Mouse (Mus musculus): ENCODE measurements at regions not wholly inside any gene's neighbourhood (a gene's known extent, or its start where the extent isn't known, plus 50 kb on each side); places are given as distances from the start of the nearest gene placed in this dataset.

DNA sequence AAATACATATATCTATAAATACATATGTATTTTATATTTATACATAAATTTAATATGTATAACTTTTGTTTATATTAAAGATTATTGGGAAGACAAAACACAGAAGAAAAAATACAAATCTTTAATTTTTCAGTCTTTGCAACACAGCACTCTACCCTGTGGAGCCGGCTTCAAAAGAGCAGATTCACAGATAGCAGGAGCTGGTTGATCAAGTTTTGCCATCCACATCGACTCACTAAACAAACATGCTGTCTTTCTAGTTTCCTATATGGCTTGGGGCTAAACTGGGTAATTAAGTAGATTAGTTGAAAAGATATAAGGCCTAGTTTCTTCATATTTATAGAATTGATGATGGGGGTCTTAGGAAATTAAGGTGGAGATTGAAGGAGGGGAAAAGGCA lies 311.2 kb upstream of the Marcks start:
- no peak for DNase-seq (ENCODE audit: low spot score in 2 of 2)

DNA sequence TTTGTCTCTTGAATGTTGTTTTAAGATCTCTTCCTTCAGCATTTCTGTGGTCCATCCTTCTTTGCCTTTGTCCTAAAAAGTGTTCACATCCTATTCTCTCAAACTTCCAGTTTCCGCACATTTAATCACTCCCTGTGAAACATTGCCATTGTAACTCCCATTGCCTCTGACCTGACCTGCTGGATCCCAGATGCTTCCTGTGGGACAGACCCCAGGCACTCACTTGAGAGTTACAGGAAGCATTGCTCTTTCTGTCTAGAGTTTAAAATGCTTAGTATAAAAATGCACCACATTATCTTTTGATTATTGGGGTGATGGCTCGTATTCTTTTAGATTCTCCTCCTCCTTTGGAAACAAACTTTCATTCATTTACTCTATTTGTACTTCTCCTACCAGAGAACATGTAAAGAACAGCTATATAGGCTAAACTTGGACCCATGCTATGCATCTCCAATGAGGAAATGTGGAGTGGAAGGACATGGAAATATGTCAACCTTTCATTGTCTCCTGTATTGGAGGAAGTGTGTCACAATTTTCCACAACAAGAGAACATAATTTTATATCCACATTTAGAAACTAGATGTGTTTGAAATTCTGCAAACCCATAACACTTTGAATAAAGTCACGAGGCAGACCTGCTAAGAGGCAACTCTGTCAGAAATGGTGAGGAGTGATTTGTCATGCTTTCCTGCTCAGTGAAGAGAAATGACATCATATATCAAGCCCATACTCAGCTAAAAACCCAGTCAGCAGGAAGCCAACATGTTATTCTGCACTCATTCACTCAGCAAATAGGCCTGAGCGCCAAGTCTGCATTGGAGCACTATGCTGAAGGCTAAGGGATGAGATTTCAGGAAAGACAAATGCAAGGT lies 308.8 kb upstream of the Marcks start:
- DNase-seq (ENCODE audit: low spot score in 2 of 2), result no peak

DNA sequence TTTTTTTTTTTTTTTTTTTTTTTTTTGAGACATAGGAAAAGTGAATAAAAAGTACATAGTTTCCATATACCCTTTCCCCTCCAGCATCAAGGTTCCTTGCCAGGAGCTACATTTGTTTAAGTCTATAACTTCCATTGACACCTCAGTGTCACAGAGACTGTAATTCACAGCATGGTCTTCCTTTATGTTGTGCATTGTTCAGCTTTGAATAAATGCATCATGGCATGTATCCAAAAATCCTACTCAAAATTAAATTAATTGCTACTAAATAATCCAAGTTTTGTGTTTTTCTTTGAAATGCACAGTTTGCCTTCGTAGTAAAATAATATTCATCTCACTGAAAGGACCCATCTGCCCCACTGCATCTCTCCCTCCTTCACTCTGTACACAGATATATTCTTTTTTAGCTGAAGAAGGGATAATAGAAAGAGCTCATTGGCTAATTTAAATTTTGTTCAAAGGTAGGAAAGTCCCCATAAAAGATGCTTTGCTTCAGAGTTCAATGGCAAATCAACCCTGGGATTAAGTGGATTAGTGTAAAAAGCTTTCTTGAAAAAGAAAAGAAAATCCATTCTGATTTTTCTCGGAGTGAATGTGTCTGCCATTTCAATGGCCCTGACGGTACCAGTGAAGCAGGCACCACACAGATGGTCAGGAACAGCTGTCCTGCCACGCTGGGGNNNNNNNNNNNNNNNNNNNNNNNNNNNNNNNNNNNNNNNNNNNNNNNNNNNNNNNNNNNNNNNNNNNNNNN lies 301.3 kb upstream of the Marcks start:
- DNase-seq (ENCODE audit: low spot score in 2 of 2), result no peak

DNA sequence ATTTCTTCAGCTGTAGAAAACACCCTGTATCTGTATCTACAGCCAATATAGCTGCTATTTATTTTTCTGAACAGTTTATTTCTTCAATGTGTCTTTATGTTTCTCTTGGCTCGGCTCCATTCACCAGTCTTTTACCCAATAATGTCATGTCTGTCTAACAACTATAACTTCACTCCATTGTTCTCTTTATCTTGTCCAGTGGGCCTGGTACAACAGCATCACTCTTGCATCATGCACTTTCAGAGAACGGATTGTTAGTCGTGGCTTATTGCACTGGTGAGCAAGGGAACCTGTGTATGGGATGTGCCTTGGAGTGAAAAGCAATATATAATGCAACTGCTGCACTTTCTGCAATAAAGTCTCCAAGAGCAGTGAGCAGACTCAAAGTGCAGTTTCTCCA lies 299.6 kb upstream of the Marcks start:
- DNase-seq (ENCODE audit: low spot score in 2 of 2), result no peak

DNA sequence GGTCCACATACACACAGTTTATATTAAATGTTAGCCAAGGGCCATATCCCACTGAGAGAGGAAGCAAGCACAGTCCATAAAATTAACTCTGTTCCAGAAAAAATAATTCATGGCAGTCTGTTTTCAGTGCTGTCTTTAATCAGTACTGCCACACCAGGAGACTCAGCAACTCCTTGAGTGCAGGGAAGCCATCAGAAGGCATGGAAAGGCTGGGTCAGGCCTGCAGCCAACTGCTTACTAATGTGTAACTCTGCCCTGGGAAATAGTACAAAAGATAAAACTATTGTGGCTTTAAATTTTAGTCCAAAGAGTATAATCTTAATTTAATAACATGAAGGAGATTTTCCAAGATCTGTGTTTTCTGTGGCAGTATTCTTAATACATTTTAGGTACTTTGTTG lies 298.1 kb upstream of the Marcks start:
- no peak for DNase-seq (ENCODE audit: low spot score in 2 of 2)

DNA sequence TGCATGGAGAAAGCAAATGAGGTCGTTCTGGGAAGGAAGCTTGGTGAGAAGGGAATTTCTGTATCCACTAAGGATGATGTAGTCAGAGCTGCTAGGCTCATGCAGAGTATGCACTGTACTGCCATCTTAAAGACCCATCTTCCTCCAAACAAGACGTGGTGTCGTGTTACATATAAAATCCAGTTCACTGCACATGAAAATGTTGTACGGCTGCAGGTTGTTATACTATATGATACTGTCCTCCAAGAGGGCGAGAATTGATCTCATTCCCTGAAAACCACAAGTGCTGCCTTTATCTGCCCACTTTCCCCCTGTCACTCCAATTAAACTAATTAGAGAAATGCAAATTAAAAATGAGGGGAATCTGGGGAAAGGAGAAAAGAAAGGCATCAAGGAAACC lies 295.5 kb upstream of the Marcks start:
- DNase-seq (ENCODE audit: low spot score in 2 of 2), result no peak

DNA sequence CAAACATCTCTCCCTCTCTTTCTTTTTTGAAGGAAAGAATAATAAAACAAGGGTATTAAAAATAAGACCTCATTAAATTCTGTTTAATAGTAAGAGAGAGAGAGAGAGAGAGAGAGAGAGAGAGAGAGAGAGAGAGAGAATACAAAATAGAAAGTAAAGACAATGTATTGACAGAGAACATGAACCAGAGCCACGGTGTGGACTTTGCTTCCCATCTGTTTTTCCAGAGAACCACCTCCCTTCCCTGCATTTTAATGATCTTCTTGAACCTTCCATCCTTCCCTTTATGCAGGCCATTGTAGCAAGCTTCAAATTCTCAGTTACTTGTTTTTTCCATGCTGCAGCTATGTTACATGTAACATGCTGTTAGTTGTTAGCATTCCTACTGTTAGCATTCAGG lies 284.3 kb upstream of the Marcks start:
- no peak for DNase-seq (ENCODE audit: low spot score in 2 of 2)

DNA sequence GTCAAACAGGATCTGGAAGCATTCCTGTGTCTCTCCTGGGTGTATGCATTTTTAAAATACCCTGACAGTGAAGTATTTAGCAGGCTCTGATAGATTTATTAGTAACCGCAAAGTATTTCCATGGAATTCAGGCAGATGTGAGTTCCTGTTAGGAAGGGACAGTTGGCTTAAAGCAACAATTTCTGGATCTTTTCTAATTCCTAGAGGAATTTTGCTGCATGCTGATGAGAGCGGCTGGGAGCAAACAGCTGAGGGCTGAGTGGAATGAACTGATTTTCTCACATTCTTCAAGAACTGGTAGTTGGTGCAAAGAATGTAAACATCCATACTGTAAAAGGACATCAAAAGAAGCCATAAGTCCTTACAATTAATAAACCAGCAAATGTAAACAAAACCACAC lies 283.9 kb upstream of the Marcks start:
- DNase-seq (ENCODE audit: low spot score in 2 of 2), result no peak

DNA sequence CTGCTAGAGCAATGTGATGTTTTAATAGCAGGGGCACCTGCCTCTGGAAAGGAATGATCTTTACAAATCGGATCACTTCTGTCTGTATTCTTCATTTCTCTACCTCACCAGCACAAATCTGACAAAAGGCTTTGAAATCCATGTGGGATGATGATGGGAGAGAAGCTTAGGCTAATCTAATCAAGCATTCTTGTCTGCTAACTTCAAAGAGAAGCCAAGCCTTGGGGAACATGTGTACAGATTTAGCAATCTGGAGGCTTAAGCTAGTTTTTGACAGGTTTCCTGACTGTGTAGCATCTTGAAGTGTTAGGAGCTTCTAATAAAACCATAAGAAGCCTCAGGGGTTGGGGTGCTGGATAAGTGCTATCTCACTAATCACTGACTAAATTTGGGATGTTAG lies 277.6 kb upstream of the Marcks start:
- DNase-seq (ENCODE audit: low spot score in 2 of 2), result no peak

DNA sequence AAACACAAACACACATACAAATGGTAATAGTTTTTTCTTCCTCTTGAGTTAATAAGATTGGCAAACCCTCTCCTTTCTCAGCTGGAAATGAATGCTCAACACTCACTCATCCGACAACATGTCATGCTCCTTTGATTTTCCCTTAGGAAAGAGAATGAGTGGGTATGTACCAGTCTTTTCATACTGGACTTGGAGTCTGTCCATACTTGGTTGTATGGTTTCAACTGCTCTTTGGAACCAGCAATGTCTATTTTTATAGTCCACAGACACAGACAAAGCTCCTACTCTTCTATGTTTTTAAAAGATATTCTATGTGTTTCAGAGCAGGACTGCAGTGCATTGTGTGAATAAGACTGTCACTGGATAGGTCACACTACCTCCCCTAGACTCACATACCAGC lies 273.7 kb upstream of the Marcks start:
- no peak for DNase-seq (ENCODE audit: low spot score in 2 of 2)

DNA sequence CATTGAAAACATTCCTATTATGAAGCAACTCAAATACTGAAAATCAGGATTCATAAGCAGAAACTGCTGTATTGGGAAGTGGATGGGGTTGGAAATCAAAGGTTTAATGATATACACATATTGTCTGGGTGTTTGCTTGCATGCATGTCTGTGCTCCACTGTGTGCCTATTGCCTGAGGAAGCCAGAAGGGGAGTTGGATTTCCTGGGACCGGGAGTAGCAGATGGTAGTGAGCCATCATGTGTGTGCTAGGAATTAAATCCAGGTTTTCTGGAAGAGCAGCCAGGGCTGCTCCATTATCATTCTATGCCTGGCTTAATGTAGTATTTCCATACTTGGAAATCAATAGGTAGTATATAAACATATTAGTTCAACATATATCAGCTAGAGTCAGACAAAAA lies 271.0 kb upstream of the Marcks start:
- DNase-seq (ENCODE audit: low spot score in 2 of 2), result no peak

DNA sequence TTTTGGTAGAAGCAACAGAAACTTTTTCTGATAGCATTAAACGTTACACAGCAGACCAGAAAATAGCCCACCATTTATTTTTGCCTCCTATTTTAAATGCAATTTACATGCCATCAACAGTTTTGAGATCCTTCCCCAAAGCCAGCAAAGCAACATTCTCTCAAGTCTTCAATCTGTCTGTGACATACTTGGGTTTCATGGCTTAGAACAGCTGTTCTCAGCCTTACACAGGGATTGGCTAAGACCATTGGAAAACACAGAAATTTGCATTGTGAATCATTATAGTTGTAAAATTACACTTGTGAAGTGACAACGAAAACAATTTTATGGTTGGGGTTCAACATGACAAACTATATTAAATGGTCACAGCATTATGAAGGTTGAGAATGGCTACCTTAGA lies 268.8 kb upstream of the Marcks start:
- DNase-seq (ENCODE audit: low spot score in 2 of 2), result no peak

DNA sequence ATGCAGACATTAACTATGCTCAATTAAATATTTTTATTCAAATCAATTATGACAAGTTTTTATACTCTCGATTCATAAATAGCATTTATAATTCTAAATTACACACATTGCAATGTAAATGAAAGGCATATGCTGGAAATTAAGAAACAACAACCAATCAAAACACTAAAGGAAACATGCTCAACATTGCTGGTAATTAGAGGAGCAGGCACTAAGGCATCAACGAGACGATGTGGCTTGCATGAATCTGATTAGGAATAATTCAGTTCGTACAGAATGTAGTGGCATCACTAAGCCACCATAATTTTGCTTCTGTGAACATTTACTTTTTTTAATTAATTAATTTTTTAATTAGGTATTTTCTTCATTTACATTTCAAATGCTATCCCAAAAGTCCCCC lies 266.2 kb upstream of the Marcks start:
- DNase-seq (ENCODE audit: low spot score in 2 of 2), result no peak

DNA sequence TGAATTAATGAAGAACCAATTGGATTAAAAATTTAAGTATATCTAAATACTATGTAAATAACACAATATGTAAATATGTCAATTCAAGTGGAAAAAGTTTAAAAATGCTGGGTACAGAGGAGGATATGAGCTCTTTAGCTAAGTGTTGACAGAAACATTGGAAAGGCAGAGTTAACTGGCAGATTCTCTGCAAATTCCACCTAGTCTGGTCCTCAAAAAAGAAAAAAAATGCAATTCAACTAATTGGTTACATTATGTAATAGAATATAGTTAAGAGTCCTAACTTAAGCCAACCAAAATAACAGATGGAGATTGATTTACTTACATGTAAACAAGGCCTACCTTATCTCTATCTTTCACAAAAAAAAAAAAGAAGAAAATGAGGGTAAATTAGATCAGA lies 265.7 kb upstream of the Marcks start:
- no peak for DNase-seq (ENCODE audit: low spot score in 2 of 2)

DNA sequence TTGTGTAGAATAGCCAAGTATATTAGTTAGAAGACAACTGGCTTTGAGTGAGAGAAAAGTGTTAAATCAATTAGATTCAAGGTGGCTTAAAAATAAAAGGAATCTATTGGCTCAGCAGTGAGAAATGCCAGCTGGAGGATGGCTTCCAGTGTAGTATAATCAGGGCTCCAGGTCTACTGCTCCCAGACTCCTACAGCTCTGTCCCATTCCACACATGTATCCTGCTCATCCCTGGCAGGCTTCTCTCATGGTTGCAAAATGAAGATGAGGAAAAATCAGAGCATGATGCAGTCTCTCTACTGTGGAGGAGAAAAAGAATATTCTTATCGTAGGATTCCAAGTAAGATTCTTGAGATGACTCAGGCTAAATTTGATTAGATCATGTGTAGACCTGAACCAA lies 263.7 kb upstream of the Marcks start:
- no peak for DNase-seq (ENCODE audit: low spot score in 2 of 2)

DNA sequence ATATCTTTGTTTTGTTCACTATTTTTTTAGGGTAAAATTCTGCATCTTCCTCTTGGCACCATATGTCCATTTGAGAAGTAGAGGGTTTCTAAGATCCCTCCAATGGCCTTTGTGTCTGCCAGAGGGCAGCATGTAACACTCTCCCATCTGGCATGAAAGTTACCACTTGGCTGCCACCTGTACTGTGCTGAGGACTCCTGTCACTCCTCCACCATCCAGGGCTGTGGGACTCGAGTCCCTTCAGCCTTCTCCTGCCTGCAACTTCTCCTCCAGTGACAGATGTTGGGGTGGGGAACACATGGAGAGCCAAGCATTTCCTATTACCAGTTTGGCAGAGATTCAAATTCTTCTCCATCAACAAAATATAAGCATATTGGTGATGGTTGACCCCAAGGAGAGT lies 262.3 kb upstream of the Marcks start:
- DNase-seq (ENCODE audit: low spot score in 2 of 2), result no peak

DNA sequence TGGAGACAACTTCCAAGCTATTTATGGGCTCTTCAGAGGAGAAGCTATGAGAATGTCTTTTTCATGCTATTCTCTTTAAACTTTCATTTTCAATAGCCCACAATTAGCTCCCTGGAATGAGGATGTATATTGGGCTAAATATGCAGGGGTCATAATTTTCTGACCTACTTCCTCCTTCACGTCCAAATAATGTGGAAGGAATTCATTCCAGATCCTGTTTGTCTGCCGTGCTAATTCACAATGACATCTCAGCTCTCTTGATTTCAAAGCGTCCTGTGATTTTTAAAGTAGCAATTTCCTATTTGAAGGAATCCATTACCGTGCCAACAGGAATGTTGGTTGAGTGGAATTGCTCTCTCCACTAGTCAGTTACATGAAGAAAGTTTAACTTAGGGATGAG lies 261.7 kb upstream of the Marcks start:
- DNase-seq (ENCODE audit: low spot score in 2 of 2), result no peak

DNA sequence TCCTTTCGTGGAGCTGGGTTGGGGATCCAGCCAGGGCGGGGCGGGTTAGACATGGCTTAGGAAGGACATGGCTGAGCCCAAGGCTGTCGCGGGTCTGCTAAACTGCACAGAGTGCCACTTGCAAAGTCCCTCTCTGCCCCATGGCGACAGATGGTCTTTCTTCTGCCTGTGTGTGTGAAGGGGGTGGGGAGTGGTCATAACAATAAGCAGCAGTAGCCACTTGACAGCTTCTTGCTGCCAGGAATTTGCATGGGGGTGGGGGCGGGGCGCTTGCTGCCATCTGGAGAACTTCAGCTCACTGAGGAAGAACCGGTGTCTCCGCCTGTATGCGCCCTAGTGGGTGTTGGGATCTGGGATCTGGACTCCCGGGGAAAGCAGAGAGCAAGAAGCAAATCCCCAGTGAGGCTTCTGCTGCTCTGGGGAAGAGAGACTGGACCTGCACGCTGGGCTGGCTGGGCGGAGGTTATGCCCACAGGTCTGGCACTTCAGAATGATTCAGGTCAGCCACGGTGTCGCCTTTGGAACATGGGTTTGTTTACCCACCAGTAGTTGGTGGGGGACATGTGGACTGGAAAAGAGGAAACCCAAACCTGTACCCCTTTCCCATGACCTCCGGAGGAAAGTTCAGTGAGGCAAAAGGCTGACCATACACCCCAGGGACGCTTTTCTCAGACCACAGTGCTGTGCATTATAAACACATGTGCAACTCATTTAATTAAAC lies 258.7 kb upstream of the Marcks start:
- DNase-seq (ENCODE audit: low spot score in 2 of 2), result peak; percentile 11 to 18

DNA sequence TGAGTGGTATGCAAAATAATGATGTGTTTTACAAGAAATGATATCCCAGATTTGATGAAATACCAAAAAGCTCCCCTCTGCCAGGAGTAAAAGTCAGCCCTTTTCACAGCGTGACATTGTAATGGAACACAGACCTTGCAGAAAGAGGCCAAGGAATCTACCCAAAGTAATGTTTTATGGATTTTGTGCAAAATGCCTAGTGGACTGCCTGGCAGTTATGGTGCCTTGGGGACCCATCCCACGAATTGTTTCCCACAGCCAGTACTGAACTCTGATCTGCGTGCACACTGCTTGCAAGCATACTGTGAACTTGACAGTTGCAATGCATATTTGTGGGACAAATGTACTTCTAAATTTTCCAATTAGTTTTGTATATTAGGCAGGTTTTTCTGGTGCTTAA lies 251.3 kb upstream of the Marcks start:
- DNase-seq (ENCODE audit: low spot score in 2 of 2), result no peak

DNA sequence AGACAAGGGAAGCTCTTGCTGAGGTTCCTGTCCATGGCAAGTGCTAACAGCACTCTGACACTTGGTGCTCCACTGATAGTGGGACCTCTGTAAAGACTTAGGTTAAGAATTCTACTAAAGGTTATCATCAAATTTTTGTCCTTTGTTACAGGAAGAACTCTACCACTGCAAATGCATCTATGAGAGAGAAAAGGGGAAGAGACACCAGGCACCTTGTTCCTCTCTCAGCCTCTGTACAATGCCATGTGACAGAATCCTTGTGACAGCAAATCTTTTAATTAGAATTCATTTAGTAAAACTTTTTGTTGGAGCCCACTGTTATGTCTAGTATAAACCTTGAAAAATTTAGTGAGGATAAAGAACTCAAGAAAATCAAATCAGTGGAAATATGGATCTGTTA lies 247.5 kb upstream of the Marcks start:
- no peak for DNase-seq (ENCODE audit: low spot score in 2 of 2)

DNA sequence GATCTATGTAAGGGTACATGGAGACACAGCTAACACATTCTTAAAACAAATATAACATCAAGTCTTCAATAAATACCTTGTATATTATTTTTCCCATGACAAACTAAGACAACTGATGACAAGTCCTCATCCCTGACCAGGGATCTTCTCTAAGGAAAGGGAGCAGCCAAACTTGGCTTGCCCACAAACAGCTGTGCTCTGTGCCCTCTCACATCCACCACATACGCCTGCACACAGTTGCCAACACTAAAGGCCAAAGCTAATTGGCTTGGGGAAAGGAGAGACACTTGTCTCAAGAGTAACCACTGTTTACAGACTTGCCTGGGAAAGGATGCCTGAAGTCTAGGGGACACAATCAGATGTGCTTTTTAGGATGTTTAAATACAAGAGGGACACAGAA lies 241.3 kb upstream of the Marcks start:
- no peak for DNase-seq (ENCODE audit: low spot score in 2 of 2)

DNA sequence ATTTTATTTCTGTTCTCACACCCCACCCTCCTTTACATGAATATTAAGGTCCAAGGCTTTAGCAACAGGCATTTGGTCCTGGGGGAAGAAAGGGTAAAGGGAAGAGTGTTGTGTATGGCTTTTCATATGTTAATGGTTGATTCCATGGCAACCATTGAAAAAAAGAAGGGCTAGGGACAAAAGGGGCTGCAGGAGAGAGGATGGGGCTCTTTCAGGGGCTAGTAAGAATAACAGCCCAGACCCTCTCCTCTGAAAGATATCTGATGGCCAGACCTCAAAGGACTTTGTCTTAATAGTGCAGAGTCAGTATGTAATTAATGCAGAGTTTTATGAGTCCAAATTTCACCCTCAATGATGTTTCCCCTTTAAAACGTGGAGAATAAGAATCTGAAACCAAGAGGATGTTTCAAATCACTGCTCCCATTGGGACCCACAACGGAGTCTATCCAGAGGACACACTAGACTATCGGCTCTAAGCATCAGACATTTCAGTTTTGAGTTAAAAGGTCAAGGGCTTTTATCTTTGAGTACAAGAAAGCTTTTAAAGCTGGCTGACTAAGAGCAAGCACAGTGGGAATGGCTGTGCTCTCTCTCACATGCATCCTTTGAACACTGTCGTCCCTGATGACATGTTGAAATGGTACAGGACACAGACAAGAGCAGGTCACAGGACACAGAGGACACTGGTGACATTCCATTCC lies 239.4 kb upstream of the Marcks start:
- no peak for DNase-seq (ENCODE audit: low spot score in 2 of 2)
